Mouse (Mus musculus): ENCODE measurements at regions not wholly inside any gene's neighbourhood (a gene's known extent, or its start where the extent isn't known, plus 50 kb on each side); places are given as distances from the start of the nearest gene placed in this dataset.

GRCm38 (mm10) chr13:37592149-37592548 is 186.1 kb upstream of the Rreb1 start:
- TF ChIP-seq CTCF (conservative IDR thresholded peaks at IDR 0.05; ENCODE audit: low read length) (no peak), NANOG (IDR thresholded peaks at IDR 0.05; ENCODE audit: borderline replicate concordance, low read length) (no peak), POU5F1 (IDR thresholded peaks at IDR 0.05; ENCODE audit: borderline replicate concordance, low read length) (no peak)
